Mouse (Mus musculus): ENCODE data around the gene Rap1a. TPM values are rescaled to one million over a fixed set of nuclear protein-coding genes. Genes with fewer than 3 reads are reported as not detected.

The Rap1a gene
- 111 and 113 TPM in 2 replicates for polyA plus RNA-seq (2015; fragmentation: Nextera tagmentation; extraction: Ambion mirVana)

GRCm38 (mm10) chr3:105801191-105802166 lies at the start of gene Rap1a:
Gene Rap1a, minus strand, starts transcription at chr3:105801336.
- Histone ChIP-seq H3K4me3 (replicated peaks) (peak within 1 kb of the TSS; percentile 90), H3K9me3 (replicated peaks) (no peaks in the 10 kb centered on the region), H3K4me2 (peak within 1 kb of the TSS; percentile 78), H3K27ac (peak within 1 kb of the TSS; percentile 91), H3K36me3 (no peaks in the 10 kb centered on the region), H3K4me1 (peaks cover 30% of the 10 kb centered on the region), H3K27me3 (no peaks in the 10 kb centered on the region), H3K9ac (peak within 1 kb of the TSS; percentile 95)
- ATAC-seq (replicated peaks; ENCODE audit: low FRiP score), result peak; percentile 92
- 18% methylated on average over 46 of the region's 50 CpGs for WGBS

GRCm38 (mm10) chr3:105846294-105847069 lies 45.3 kb upstream of the Rap1a start:
- Histone ChIP-seq H3K36me3 (no peaks in the 10 kb centered on the region), H3K9me3 (replicated peaks) (no peaks in the 10 kb centered on the region), H3K9ac (no peak overlapping the region), H3K27me3 (no peaks in the 10 kb centered on the region), H3K4me2 (no peak overlapping the region), H3K27ac (no peak overlapping the region), H3K4me3 (replicated peaks) (no peak overlapping the region), H3K4me1 (0 out of 2 replicates have a peak, but pooled peaks cover 4% of the 10 kb centered on the region)
- 58% methylated on average over 7 of the region's 7 CpGs for WGBS
- ATAC-seq (replicated peaks; ENCODE audit: low FRiP score), result no peak

- no peaks in the 10 kb centered on the region for H3K9me3 ChIP-seq (replicated peaks)
- WGBS, result 83% methylated on average over 4 of the region's 4 CpGs
- no peak for ATAC-seq (replicated peaks; ENCODE audit: low FRiP score)
These were observed 38.7 kb upstream of the Rap1a start for GRCm38 (mm10) chr3:105839836-105840235.

GRCm38 (mm10) chr3:105838655-105839054 lies 37.5 kb upstream of the Rap1a start:
- H3K36me3 ChIP-seq, result no peaks in the 10 kb centered on the region
- H3K27me3 ChIP-seq, result no peaks in the 10 kb centered on the region
- no peak overlapping the region for H3K27ac ChIP-seq
- no peaks in the 10 kb centered on the region for H3K9me3 ChIP-seq (replicated peaks)
- no peak for ATAC-seq (replicated peaks; ENCODE audit: low FRiP score)
- H3K4me1 ChIP-seq, result no peaks in the 10 kb centered on the region
- H3K4me3 ChIP-seq (replicated peaks), result no peak overlapping the region
- whole genome bisulfite sequencing, result 52% methylated on average over 3 of the region's 3 CpGs
- no peak overlapping the region for H3K9ac ChIP-seq
- no peak overlapping the region for H3K4me2 ChIP-seq

More at GRCm38 (mm10) chr3:105839836-105840235, 38.7 kb upstream of the Rap1a start:
- no peak overlapping the region for H3K9ac ChIP-seq
- no peaks in the 10 kb centered on the region for H3K36me3 ChIP-seq
- H3K4me1 ChIP-seq, result no peaks in the 10 kb centered on the region
- H3K27ac ChIP-seq, result no peak overlapping the region
- H3K4me2 ChIP-seq, result no peak overlapping the region
- no peaks in the 10 kb centered on the region for H3K27me3 ChIP-seq
- H3K4me3 ChIP-seq (replicated peaks), result no peak overlapping the region

GRCm38 (mm10) chr3:105836883-105837282 lies 35.7 kb upstream of the Rap1a start:
- H3K9ac ChIP-seq, result no peak overlapping the region
- no peaks in the 10 kb centered on the region for H3K36me3 ChIP-seq
- ATAC-seq (replicated peaks; ENCODE audit: low FRiP score), result no peak
- no peaks in the 10 kb centered on the region for H3K9me3 ChIP-seq (replicated peaks)
- H3K4me3 ChIP-seq (replicated peaks), result no peak overlapping the region
- 90% methylated on average over 3 of the region's 3 CpGs for WGBS
- H3K4me1 ChIP-seq, result no peaks in the 10 kb centered on the region
- H3K4me2 ChIP-seq, result no peak overlapping the region
- no peaks in the 10 kb centered on the region for H3K27me3 ChIP-seq
- H3K27ac ChIP-seq, result no peak overlapping the region

GRCm38 (mm10) chr3:105835875-105836274 lies 34.7 kb upstream of the Rap1a start:
- 69% methylated on average over 3 of the region's 3 CpGs for WGBS

GRCm38 (mm10) chr3:105831584-105831983 lies 30.4 kb upstream of the Rap1a start:
- H3K36me3 ChIP-seq, result no peaks in the 10 kb centered on the region
- H3K4me2 ChIP-seq, result no peak overlapping the region
- no peaks in the 10 kb centered on the region for H3K4me1 ChIP-seq
- 96% methylated on average over 3 of the region's 3 CpGs for WGBS
- no peaks in the 10 kb centered on the region for H3K9me3 ChIP-seq (replicated peaks)
- H3K9ac ChIP-seq, result no peak overlapping the region
- no peak for ATAC-seq (replicated peaks; ENCODE audit: low FRiP score)
- no peak overlapping the region for H3K27ac ChIP-seq
- H3K4me3 ChIP-seq (replicated peaks), result no peak overlapping the region
- no peaks in the 10 kb centered on the region for H3K27me3 ChIP-seq

More at GRCm38 (mm10) chr3:105835875-105836274, 34.7 kb upstream of the Rap1a start:
- H3K4me2 ChIP-seq, result no peak overlapping the region
- no peak overlapping the region for H3K4me3 ChIP-seq (replicated peaks)
- no peaks in the 10 kb centered on the region for H3K27me3 ChIP-seq
- H3K36me3 ChIP-seq, result no peaks in the 10 kb centered on the region
- H3K9me3 ChIP-seq (replicated peaks), result no peaks in the 10 kb centered on the region
- H3K4me1 ChIP-seq, result no peaks in the 10 kb centered on the region
- H3K27ac ChIP-seq, result no peak overlapping the region
- ATAC-seq (replicated peaks; ENCODE audit: low FRiP score), result no peak
- H3K9ac ChIP-seq, result no peak overlapping the region

- peak overlapping the region; percentile 37; the same call in 1 of the 2 replicates for H3K27ac ChIP-seq
- ATAC-seq (replicated peaks; ENCODE audit: low FRiP score), result peak; percentile 49; the same call in 1 of the 2 replicates
- H3K27me3 ChIP-seq, result no peaks in the 10 kb centered on the region
- 33% methylated on average over 7 of the region's 7 CpGs for WGBS
- no peak overlapping the region for H3K4me2 ChIP-seq
- H3K9ac ChIP-seq, result no peak overlapping the region
- no peak overlapping the region for H3K4me3 ChIP-seq (replicated peaks)
- H3K4me1 ChIP-seq, result peaks cover 12% of the 10 kb centered on the region; the same call in 1 of the 2 replicates
- no peaks in the 10 kb centered on the region for H3K9me3 ChIP-seq (replicated peaks)
- no peaks in the 10 kb centered on the region for H3K36me3 ChIP-seq
These were observed 24.5 kb upstream of the Rap1a start for GRCm38 (mm10) chr3:105825501-105826161.

- Histone ChIP-seq H3K4me1 (peaks cover 12% of the 10 kb centered on the region; the same call in 1 of the 2 replicates), H3K27ac (no peak overlapping the region), H3K27me3 (no peaks in the 10 kb centered on the region), H3K4me3 (replicated peaks) (no peak overlapping the region), H3K9ac (no peak overlapping the region), H3K36me3 (no peaks in the 10 kb centered on the region), H3K4me2 (no peak overlapping the region), H3K9me3 (replicated peaks) (no peaks in the 10 kb centered on the region)
- 50% methylated on average over 2 of the region's 2 CpGs for WGBS
- no peak for ATAC-seq (replicated peaks; ENCODE audit: low FRiP score)
These were observed 23.6 kb upstream of the Rap1a start for GRCm38 (mm10) chr3:105824704-105825103.

- no peaks in the 10 kb centered on the region for H3K9me3 ChIP-seq (replicated peaks)
- 46% methylated on average over 5 of the region's 5 CpGs for WGBS
These were observed 23.0 kb upstream of the Rap1a start for GRCm38 (mm10) chr3:105824103-105824502.

GRCm38 (mm10) chr3:105823609-105824008 lies 22.5 kb upstream of the Rap1a start:
- H3K27ac ChIP-seq, result no peak overlapping the region
- H3K9ac ChIP-seq, result no peak overlapping the region
- no peak for ATAC-seq (replicated peaks; ENCODE audit: low FRiP score)
- H3K4me3 ChIP-seq (replicated peaks), result no peak overlapping the region
- no peaks in the 10 kb centered on the region for H3K27me3 ChIP-seq
- H3K4me1 ChIP-seq, result peaks cover 12% of the 10 kb centered on the region; the same call in 1 of the 2 replicates
- no peaks in the 10 kb centered on the region for H3K9me3 ChIP-seq (replicated peaks)
- no peaks in the 10 kb centered on the region for H3K36me3 ChIP-seq
- H3K4me2 ChIP-seq, result no peak overlapping the region

More at GRCm38 (mm10) chr3:105824103-105824502, 23.0 kb upstream of the Rap1a start:
- no peaks in the 10 kb centered on the region for H3K36me3 ChIP-seq
- peaks cover 12% of the 10 kb centered on the region; the same call in 1 of the 2 replicates for H3K4me1 ChIP-seq
- no peak overlapping the region for H3K9ac ChIP-seq
- H3K27ac ChIP-seq, result no peak overlapping the region
- ATAC-seq (replicated peaks; ENCODE audit: low FRiP score), result no peak
- H3K27me3 ChIP-seq, result no peaks in the 10 kb centered on the region
- no peak overlapping the region for H3K4me2 ChIP-seq
- H3K4me3 ChIP-seq (replicated peaks), result no peak overlapping the region
